Mouse (Mus musculus): Measurements from ENCODE around the gene Zfp658.

GRCm38 (mm10) chr7:43623819-43624218, 61.8 kb downstream of the Zfp658 start:
- TF ChIP-seq POLR2A (IDR thresholded peaks at IDR 0.05; ENCODE audit: borderline replicate concordance, low read depth, low read length) (no peak), CTCF (IDR thresholded peaks at IDR 0.05; ENCODE audit: low read depth, low read length) (no peak)
